Mouse (Mus musculus) heart, embryonic 14.5 days (tissue): ENCODE measurements around the gene Zfhx2. TPM values are rescaled to one million over a fixed set of nuclear protein-coding genes. Genes with fewer than 3 reads are reported as not detected.
A peak's percentile ranks its signal among the peaks of the same experiment; 100 is the strongest.

Experiments
- ATAC-seq: fragments of 200-750 bp; cut with Nextera tagmentation; 2 replicates; pipeline ENCODE4 v1.8.0; 2017; ENCODE audit warnings: low read depth, moderate TSS enrichment; ENCODE audit not compliant: insufficient number of reproducible peaks, insufficient read depth, low FRiP score
- H3K27ac ChIP-seq, 2 experiments: fragments of 200-500 bp in 1 of 2; fragments of 300-500 bp in 1 of 2; sonication (generic) in 1 of 2; replicated peaks in 1 of 2; 2 replicates each; pipeline ENCODE4 v1.5.1; 2012 to 2014; ENCODE audit warnings: low read depth in 2 of 2, low read length in 2 of 2, control low read depth in 1 of 2, mild to moderate bottlenecking in 1 of 2, mixed read lengths in 1 of 2; ENCODE audit not compliant: control insufficient read depth in 1 of 2, insufficient read depth in 1 of 2
- H3K27me3 ChIP-seq: fragments of 300-500 bp; sonication (generic); 2 replicates; pipeline ENCODE4 v1.6.1; 2014; ENCODE audit warnings: mild to moderate bottlenecking, low read length, control low read depth; ENCODE audit not compliant: control insufficient read depth, insufficient read depth
- H3K36me3 ChIP-seq: fragments of 300-500 bp; sonication (generic); 2 replicates; pipeline ENCODE4 v1.6.1; 2014; ENCODE audit warnings: mild to moderate bottlenecking, control low read depth, low read length, mixed read lengths; ENCODE audit not compliant: control insufficient read depth, insufficient read depth
- H3K4me1 ChIP-seq, 2 experiments: fragments of 200-500 bp in 1 of 2; fragments of 300-500 bp in 1 of 2; sonication (generic) in 1 of 2; 2 replicates each; pipeline ENCODE4 v1.6.1; 2012 to 2014; ENCODE audit warnings: low read length in 2 of 2, control low read depth in 1 of 2, mixed read lengths in 1 of 2; ENCODE audit not compliant: control insufficient read depth in 2 of 2, insufficient read depth in 2 of 2
- H3K4me2 ChIP-seq: fragments of 300-500 bp; sonication (generic); 2 replicates; pipeline ENCODE4 v1.6.1; 2014; ENCODE audit warnings: mild to moderate bottlenecking, low read length
- H3K4me3 ChIP-seq, 2 experiments: fragments of 200-500 bp in 1 of 2; fragments of 300-500 bp in 1 of 2; sonication (generic) in 1 of 2; 2 replicates each; pipeline ENCODE4 v1.5.1; 2012 to 2014; ENCODE audit warnings: low read length in 2 of 2, mild to moderate bottlenecking in 2 of 2, control low read depth in 1 of 2, low read depth in 1 of 2, moderate library complexity in 1 of 2; ENCODE audit not compliant: control insufficient read depth in 1 of 2, insufficient read depth in 1 of 2
- H3K9ac ChIP-seq: fragments of 300-500 bp; sonication (generic); 2 replicates; pipeline ENCODE4 v1.6.1; 2014; ENCODE audit warnings: mild to moderate bottlenecking, low read length
- H3K9me3 ChIP-seq: fragments of 300-500 bp; sonication (generic); 2 replicates; pipeline ENCODE4 v1.6.1; 2016; ENCODE audit warnings: low read length, control low read depth; ENCODE audit not compliant: control insufficient read depth
- WGBS: fragments of 180-500 bp; shearing (Covaris S2); extraction: QIAGEN DNeasy Blood & Tissue Kit; methylation state at CpG from one replicate; pipeline ENCODE4 v1.1.7; 2014; 5-methylcytosine and 5-hydroxymethylcytosine counted together
- polyA plus RNA-seq: library from polyadenylated mRNA; unstranded; fragments of >200 nt; fragmentation: Nextera tagmentation; extraction: Ambion mirVana; gene quantifications from 2 replicates; pipeline ENCODE4 v1.2.1, GENCODE M21; 2014

The Zfhx2 gene
- polyA plus RNA-seq, 1 experiment from 2014 or later: 2.6 TPM

GRCm38 (mm10) chr14:55086009-55086514 lies 6.1 kb downstream of the Zfhx2 start:
- Histone ChIP-seq H3K27ac (no peak overlapping the region; a peak in 1 of 4 replicates), H3K9ac (no peak overlapping the region), H3K9me3 (no peaks in the 10 kb centered on the region), H3K4me3 (no peak overlapping the region), H3K36me3 (no peaks in the 10 kb centered on the region), H3K4me1 (peaks cover 27 to 39% of the 10 kb centered on the region in 2 experiments), H3K4me2 (no peak overlapping the region), H3K27me3 (no peaks in the 10 kb centered on the region)
- 81% methylated on average over 6 of the region's 6 CpGs for WGBS
- no peak for ATAC-seq

- 53% methylated on average over 9 of the region's 9 CpGs for WGBS
- H3K9ac ChIP-seq: no peak overlapping the region
- H3K36me3 ChIP-seq: no peaks in the 10 kb centered on the region
- no peaks in the 10 kb centered on the region for H3K9me3 ChIP-seq
- no peak overlapping the region for H3K4me2 ChIP-seq
- no peak overlapping the region; a peak in 1 of 4 replicates for H3K27ac ChIP-seq
- H3K4me3 ChIP-seq: no peak overlapping the region
- no peak for ATAC-seq
- H3K4me1 ChIP-seq: peaks cover 26 to 36% of the 10 kb centered on the region in 2 experiments
- H3K27me3 ChIP-seq: no peaks in the 10 kb centered on the region
Measured at GRCm38 (mm10) chr14:55085324-55086008, 6.7 kb downstream of the Zfhx2 start.

GRCm38 (mm10) chr14:55083481-55083880 lies 8.6 kb downstream of the Zfhx2 start:
- no peak overlapping the region for H3K27ac ChIP-seq
- H3K9ac ChIP-seq: no peak overlapping the region
- H3K4me1 ChIP-seq: peaks cover 19 to 32% of the 10 kb centered on the region in 2 experiments

GRCm38 (mm10) chr14:55081105-55081504 lies 11.0 kb downstream of the Zfhx2 start:
- no peak for ATAC-seq
- Histone ChIP-seq H3K36me3 (no peaks in the 10 kb centered on the region), H3K27me3 (peaks cover 16% of the 10 kb centered on the region), H3K4me2 (no peak overlapping the region), H3K27ac (no peak overlapping the region), H3K9me3 (no peaks in the 10 kb centered on the region), H3K4me3 (no peak overlapping the region), H3K4me1 (peaks cover 13 to 24% of the 10 kb centered on the region in 2 experiments), H3K9ac (no peak overlapping the region)
- 28% methylated on average over 5 of the region's 5 CpGs for WGBS

More at GRCm38 (mm10) chr14:55083481-55083880, 8.6 kb downstream of the Zfhx2 start:
- Histone ChIP-seq H3K4me3 (no peak overlapping the region), H3K9me3 (no peaks in the 10 kb centered on the region), H3K4me2 (no peak overlapping the region), H3K36me3 (no peaks in the 10 kb centered on the region), H3K27me3 (peaks cover 7% of the 10 kb centered on the region; the same call in 1 of the 2 replicates)
- no peak for ATAC-seq
- 64% methylated on average over 6 of the region's 6 CpGs for WGBS

- peak; percentile 35; the same call in 1 of the 2 replicates for ATAC-seq
- peaks cover 6 to 19% of the 10 kb centered on the region in 2 experiments for H3K4me1 ChIP-seq
- H3K4me2 ChIP-seq: peak overlapping the region; percentile 57
- no peak overlapping the region for H3K27ac ChIP-seq
- no peaks in the 10 kb centered on the region for H3K36me3 ChIP-seq
- H3K27me3 ChIP-seq: peaks cover 16% of the 10 kb centered on the region
- no peaks in the 10 kb centered on the region for H3K9me3 ChIP-seq
- no peak overlapping the region for H3K9ac ChIP-seq
- WGBS: 19% methylated on average over 8 of the region's 8 CpGs
- H3K4me3 ChIP-seq: no peak overlapping the region; a peak in 1 of 4 replicates
Measured at GRCm38 (mm10) chr14:55079214-55079970, 12.7 kb downstream of the Zfhx2 start.

- Histone ChIP-seq H3K4me1 (peaks cover 6 to 19% of the 10 kb centered on the region in 2 experiments), H3K9ac (peak overlapping the region; percentile 30; the same call in 1 of the 2 replicates), H3K27ac (no peak overlapping the region), H3K27me3 (peaks cover 16% of the 10 kb centered on the region), H3K4me3 (peak overlapping the region; percentile 6 to 19; a peak in 2 of 4 replicates), H3K4me2 (peak overlapping the region; percentile 57), H3K9me3 (no peaks in the 10 kb centered on the region), H3K36me3 (no peaks in the 10 kb centered on the region)
- 10% methylated on average over 23 of the region's 23 CpGs for WGBS
- no peak for ATAC-seq
Measured at GRCm38 (mm10) chr14:55078366-55078989, 13.6 kb downstream of the Zfhx2 start.
